Mouse (Mus musculus) lung, adult 2 months (tissue): ENCODE results near the gene March10.

Source experiments
- CTCF ChIP-seq: fragments of 200-500 bp; IDR thresholded peaks from 2 replicates; pipeline ENCODE4 v1.5.1; 2011; ENCODE audit warnings: mild to moderate bottlenecking, low read length, control low read depth; ENCODE audit not compliant: insufficient read depth
- POLR2A ChIP-seq: fragments of 200-500 bp; IDR thresholded peaks from 2 replicates; pipeline ENCODE4 v1.6.1; 2011; ENCODE audit warnings: low read depth, mild to moderate bottlenecking, control low read depth, low read length, borderline replicate concordance; ENCODE audit errors: extremely low read depth

DNA sequence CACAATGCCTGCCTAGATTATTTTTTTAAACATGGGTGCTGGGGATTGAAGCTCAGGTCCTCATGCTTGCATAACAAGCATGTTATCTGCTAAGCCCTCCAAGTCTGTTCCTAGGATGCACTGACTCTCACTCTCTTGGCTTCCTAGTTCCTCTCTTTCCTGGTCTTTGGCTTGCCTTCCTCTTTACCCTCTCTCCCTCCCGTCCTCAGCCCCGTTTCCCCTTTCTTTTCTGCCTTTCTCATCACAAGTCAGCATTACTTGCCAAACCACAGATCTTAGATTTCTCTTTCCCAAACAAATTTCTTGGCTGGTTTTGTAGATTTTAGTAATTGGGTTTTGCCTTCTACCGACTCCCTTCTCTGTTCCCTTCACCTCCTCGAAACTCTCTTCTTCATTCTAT, 10.2 kb upstream of the March10 start:
- TF ChIP-seq CTCF (no peak), POLR2A (no peak)
